Mouse (Mus musculus): ENCODE data around the gene Nck2.

GRCm38 (mm10) chr1:43395799-43396198, 48.6 kb upstream of the Nck2 start:
- TF ChIP-seq POLR2A (IDR thresholded peaks at IDR 0.05; ENCODE audit: insufficient read length, low read depth) (no peak), TCF12 (IDR thresholded peaks at IDR 0.05; ENCODE audit: insufficient read depth, poor library complexity, severe bottlenecking) (no peak), POLR2AphosphoS2 (IDR thresholded peaks at IDR 0.05; ENCODE audit: insufficient read length, low read depth) (no peak), TCF3 (IDR thresholded peaks at IDR 0.05; ENCODE audit: insufficient read length, low read depth) (no peak), SRF (IDR thresholded peaks at IDR 0.05; ENCODE audit: control insufficient read depth, insufficient read length, low read depth) (no peak), USF1 (IDR thresholded peaks at IDR 0.05; ENCODE audit: low read depth) (no peak), CEBPB (IDR thresholded peaks at IDR 0.05; ENCODE audit: insufficient read depth, poor library complexity, severe bottlenecking) (no peak), E2F4 (IDR thresholded peaks at IDR 0.05; ENCODE audit: insufficient read depth) (no peak), MAX (IDR thresholded peaks at IDR 0.05; ENCODE audit: low read depth) (no peak), MYOD1 (IDR thresholded peaks at IDR 0.05; ENCODE audit: control insufficient read depth in 1 of 3, insufficient read length in 2 of 3, low read depth in 2 of 3) (no peak), MYOG (IDR thresholded peaks at IDR 0.05; ENCODE audit: control insufficient read depth in 1 of 3, insufficient read depth in 1 of 3, insufficient read length in 2 of 3, low read depth in 2 of 3) (no peak), REST (IDR thresholded peaks at IDR 0.05; ENCODE audit: insufficient read depth, insufficient read length) (no peak)

All from myocyte (in vitro differentiated cells).